Mouse (Mus musculus) bone marrow macrophage, adult 2 months (primary cell): ENCODE results near the gene Bckdhb.

Source experiments
- CTCF ChIP-seq: IDR thresholded peaks from 2 replicates; pipeline ENCODE4 v1.5.1; 2012; ENCODE audit warnings: low read depth, mild to moderate bottlenecking, low read length, moderate library complexity
- POLR2A ChIP-seq: IDR thresholded peaks from 2 replicates; pipeline ENCODE4 v1.6.1; 2012; ENCODE audit warnings: mild to moderate bottlenecking, low read depth, low read length, borderline replicate concordance

GRCm38 (mm10) chr9:84038946-84039345, 114.0 kb downstream of the Bckdhb start:
- TF ChIP-seq POLR2A = no peak
- no peak for TF ChIP-seq CTCF
